Mouse (Mus musculus): ENCODE measurements around the gene Mios.

Gene Mios

GRCm38 (mm10) chr6:8209047-8209865 is at the start of gene Mios:
Mios (plus strand) TSS chr6:8209222.
- DNase-seq (ENCODE audit: low read depth), result peak; percentile 78

- no peak for DNase-seq (ENCODE audit: low read depth)
Measured at GRCm38 (mm10) chr6:8160001-8160400, 49.0 kb upstream of the Mios start.

- DNase-seq (ENCODE audit: low read depth), result no peak
Measured at GRCm38 (mm10) chr6:8164741-8165140, 44.3 kb upstream of the Mios start.

GRCm38 (mm10) chr6:8172101-8172500 is 36.9 kb upstream of the Mios start:
- no peak for DNase-seq (ENCODE audit: low read depth)

DNA sequence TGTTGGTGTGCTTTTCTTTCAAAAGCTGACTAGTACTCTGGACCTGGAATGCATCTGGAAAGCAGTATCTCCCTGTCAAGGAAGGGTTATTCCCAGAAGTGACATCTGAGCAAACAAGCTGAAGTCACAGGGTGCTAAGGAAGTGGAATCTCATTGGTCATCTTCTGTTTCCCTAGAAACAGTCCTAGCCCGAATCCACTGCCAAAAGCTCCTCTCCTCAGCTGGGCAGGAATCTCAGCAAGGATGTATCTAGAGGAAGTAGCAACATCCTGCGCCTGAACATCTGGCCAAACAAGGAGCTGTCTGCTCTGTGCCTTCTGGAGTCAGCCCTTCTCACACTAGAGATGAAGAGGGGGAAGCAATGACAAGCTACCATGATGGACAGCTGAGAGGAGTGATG is 35.0 kb upstream of the Mios start:
- DNase-seq (ENCODE audit: low read depth), result no peak

GRCm38 (mm10) chr6:8175346-8175745 is 33.7 kb upstream of the Mios start:
- DNase-seq (ENCODE audit: low read depth), result no peak

DNA sequence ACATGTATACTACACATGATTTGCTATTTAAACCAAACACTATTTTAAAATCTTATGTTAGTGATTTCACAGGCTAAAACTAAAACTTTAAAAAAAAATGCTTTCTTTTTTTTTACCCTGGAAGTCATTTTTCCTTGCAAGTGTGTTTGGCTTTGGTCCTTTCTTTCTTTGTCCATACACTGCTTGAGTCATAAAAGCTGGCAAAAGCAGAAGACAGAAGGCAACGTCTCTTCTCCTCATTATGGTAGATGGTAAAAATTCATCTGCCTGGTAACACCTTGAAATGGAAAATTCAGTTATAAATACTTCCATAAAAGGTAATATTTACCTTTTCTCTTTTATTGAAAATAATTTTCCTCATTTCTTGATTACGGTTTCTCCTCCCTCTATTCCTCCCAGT is 32.9 kb upstream of the Mios start:
- DNase-seq (ENCODE audit: low read depth), result no peak

DNA sequence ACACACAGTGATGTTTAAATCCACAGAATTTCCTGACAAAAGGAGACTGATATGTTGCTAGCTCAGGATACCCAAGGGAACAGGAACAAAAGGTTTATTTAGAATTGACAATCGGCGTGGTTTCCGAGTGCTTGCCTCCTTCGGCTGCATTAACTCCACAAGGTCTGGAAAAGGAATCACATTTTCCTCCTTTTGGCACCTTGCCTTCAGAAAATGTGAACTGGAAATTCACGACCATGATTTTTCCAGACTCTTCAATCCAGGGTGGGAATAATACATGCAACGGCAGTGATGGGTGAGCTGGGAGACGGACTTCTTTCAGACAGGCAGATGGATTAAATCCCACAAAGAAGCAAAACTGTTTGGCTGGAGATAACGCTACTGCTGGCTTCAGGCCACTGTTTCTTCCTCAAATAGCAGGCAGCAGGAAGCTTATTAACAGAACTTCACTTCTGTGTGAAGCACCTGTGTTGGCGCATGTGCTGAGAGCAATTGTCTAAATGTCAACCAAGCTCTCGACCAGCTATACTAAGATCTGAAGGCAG is 30.6 kb upstream of the Mios start:
- no peak for DNase-seq (ENCODE audit: low read depth)

- DNase-seq (ENCODE audit: low read depth), result no peak
Measured at GRCm38 (mm10) chr6:8188599-8189233, 20.3 kb upstream of the Mios start.

GRCm38 (mm10) chr6:8189917-8190316 is 19.1 kb upstream of the Mios start:
- no peak for DNase-seq (ENCODE audit: low read depth)

- no peak for DNase-seq (ENCODE audit: low read depth)
Measured at GRCm38 (mm10) chr6:8192517-8192916, 16.5 kb upstream of the Mios start, which contains the start of gene Col28a1. Col28a1 (minus strand) TSS chr6:8192617.

DNA sequence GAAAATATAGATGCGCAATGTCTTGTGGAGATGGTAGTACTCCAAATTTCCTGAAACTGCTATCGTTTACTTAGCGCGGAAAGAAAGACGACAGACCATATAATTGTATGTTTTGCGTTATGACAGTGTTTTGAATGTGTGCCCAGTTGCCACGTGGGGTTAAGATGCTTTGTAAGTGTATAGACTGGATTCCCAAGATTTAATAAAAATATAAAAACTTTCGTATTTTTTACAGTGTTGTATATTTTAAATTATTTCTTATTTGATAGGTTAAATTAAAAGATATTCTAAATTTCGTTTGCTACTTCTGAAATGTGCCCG is 804 bp downstream of the Mios start:
- no peak for DNase-seq (ENCODE audit: low read depth)

GRCm38 (mm10) chr6:8210661-8211060 is 1.6 kb downstream of the Mios start:
- peak; percentile 19 for DNase-seq (ENCODE audit: low read depth)

DNA sequence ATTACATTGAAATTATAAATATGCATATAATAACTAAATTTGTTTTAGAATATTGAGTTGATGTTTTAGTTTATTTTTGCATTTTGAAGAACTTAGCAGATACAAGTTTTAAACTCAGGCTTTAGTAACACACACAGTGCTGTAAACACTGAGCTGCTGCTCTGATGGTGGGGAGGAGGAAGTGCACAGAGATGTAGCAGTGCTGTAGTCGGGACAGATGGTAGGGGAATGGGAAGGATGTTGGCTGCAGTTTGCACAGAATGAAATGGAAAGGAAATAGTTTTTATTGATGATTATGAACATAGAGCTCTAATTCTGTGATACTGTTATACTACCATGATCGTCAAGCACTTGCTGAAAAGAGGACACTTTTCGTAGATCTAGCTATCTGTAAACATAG is 18.0 kb downstream of the Mios start:
- no peak for DNase-seq (ENCODE audit: low read depth)

- no peak for DNase-seq (ENCODE audit: low read depth)
Measured at GRCm38 (mm10) chr6:8228596-8228995, 19.6 kb downstream of the Mios start.

DNA sequence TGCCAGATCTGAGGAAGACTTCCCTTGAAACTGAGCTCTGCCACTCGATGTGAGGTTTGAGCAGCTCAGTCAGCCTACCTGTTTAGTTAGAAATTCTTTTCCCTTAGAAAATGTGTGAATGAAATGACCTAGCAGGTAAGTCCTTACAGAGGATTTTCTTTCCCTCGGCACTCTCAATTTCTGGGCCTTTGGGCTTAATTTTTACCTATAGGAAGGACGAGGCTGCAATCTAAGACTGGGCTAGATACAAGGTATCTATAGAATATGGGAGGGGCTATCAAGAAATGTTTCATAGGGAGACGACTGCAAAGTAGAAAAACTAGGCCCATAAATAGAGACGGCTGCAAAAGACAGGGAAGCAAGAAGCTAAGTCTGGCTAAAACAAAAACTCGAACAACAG is 49.3 kb downstream of the Mios start:
- peak; percentile 20 for DNase-seq (ENCODE audit: low read depth)

GRCm38 (mm10) chr6:8259004-8259666 is 50.1 kb downstream of the Mios start, which contains the start of the genes Rpa3, Umad1 and Gm45062:
Rpa3 (minus strand) TSS chr6:8259173.
Umad1 (plus strand) TSS chr6:8259288.
Gm45062 (plus strand) TSS chr6:8259450.
- peak; percentile 98 for DNase-seq (ENCODE audit: low read depth)

DNA sequence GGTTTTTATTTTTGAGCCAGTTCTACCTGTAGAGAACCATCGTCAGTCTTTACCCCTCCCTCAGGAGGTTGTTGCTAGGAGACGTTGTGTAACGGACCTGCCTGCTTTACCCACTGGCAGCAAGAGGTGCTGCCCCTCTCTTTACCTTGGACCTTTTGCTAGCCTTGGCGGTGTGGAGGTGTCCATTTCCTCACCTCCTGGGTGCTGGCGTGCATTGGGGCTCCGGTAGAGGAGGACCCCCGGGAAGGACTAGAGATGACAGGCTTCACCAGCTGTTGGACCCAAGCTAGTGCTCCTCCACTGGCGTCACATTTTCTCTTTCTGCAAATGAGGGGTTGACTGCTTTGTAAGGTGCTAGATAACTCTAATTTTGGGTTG is 50.6 kb downstream of the Mios start:
- no peak for DNase-seq (ENCODE audit: low read depth)

DNA sequence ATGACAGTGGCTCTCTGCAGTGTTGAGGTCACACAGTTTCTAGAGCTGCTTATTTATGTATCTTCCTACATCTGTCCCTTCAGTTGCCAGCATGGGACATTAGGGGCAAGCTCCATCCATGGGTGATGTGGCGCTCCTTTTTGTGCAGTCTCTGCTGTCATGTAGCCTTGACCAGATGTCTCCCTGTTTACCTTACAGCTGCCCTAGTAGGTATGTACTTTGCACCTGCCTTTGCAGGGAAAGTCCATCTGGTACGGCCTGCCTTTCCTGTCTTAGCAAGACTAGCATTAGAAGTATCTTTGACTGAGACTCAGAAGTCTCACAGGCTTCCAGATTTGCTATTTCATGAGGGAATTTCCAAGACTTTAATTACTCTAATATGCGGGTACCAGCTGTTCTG is 62.0 kb downstream of the Mios start:
- no peak for DNase-seq (ENCODE audit: low read depth)

GRCm38 (mm10) chr6:8274387-8275054 is 65.5 kb downstream of the Mios start:
- DNase-seq (ENCODE audit: low read depth), result peak; percentile 49

- DNase-seq (ENCODE audit: low read depth), result peak; percentile 71
Measured at GRCm38 (mm10) chr6:8275098-8275497, 66.1 kb downstream of the Mios start.

- DNase-seq (ENCODE audit: low read depth), result no peak
Measured at GRCm38 (mm10) chr6:8276431-8276830, 67.4 kb downstream of the Mios start.

Measured in c-Kit-positive CD71-positive TER-119-negative erythroid progenitor cells, embryonic 14.5 days (primary cell).